Mouse (Mus musculus) heart, postnatal 14 days (tissue): ENCODE measurements at regions not wholly inside any gene's neighbourhood (a gene's known extent, or its start where the extent isn't known, plus 50 kb on each side); places are given as distances from the start of the nearest gene placed in this dataset.

ENCODE experiments used
- DNase-seq, 2 experiments: peaks; one replicate each; pipeline ENCODE4 v3.0.0; 2021 to 2022
- intact Hi-C: fragments of 180-260 bp; cut with DNase I; formaldehyde crosslinking; loops from one replicate; pipeline ENCODE4 v1.15.1; 2025

DNA sequence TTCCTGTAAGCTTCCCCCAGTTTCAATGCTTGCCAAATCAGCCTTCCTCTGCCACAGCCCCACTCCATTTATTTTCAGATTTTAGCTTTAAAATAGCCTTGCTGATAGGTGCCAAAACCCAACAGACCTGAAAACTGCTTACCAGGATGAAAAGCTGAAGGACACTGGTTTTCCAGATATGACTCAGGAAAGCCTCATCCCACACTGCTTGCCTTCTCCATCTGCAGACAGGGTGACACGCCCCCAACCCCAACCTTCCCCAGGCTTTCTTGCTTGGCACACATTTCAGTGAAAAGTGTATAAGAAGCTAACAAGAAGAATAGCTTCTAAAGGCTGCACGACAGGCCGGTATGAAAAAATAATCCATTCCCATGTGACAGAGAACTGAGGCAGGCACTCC is 425.3 kb downstream of the Fut8 start:
- DNase-seq, result no peak
- intact Hi-C loops, result no loop called here

DNA sequence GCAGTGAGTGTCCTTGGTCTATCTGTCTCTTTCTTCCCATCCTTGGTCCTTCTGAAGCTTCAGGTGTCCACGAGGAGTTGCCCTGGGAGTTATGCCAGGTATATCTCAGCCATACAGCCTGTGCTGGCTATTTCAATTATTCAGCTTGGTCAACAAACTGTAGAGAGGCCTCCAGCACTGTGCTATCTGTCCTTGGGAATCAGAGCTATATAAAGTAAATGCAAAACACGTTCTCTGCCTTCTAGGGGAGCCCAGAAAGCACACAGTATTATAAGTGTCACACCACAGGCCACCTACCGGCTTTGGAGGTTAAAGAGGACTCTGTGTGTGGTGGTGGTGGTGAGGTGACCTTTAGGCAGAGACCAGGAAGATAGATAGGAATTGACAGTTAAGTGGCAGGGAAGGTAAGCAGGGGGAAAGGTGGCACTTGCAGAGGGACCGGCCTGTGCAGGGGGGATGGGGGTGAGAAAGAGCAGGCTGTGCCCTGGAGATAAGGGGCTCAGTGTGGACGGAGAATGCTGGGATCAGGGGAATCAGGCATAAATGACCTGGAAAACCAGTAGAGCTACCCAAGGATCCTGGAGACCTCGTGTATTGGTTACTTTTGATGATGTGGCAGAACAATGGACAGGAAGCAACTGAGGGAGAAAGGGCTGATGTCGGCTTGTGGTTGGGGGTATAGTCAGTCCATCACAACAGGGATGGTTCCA is 425.9 kb downstream of the Fut8 start:
- no peak for DNase-seq
- intact Hi-C loops, result no loop called here

DNA sequence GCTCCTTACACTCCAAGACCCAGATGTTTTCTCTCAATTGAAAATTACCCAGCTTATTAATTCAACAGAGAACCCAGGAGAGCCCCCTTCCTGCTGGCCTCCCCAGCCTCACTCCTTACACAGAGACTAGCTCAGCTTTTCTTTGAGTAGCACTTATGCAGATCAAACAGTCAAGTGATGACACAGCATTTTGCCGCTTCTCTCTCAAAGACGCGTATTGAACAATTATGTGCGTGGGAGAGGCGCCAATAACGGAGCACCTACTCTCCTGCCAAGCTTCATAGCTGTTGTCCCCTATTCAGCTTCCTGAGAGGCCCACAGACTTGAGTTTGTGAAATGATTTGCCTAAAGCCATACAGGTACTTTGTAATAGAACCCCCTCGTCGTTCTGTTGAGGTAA is 428.5 kb downstream of the Fut8 start:
- DNase-seq, result no peak
- intact Hi-C loops, result loop anchor here (2.0 kb wide), 2 partner anchors 428 to 666 kb away; partner anchors contain the start of gene Fut8

DNA sequence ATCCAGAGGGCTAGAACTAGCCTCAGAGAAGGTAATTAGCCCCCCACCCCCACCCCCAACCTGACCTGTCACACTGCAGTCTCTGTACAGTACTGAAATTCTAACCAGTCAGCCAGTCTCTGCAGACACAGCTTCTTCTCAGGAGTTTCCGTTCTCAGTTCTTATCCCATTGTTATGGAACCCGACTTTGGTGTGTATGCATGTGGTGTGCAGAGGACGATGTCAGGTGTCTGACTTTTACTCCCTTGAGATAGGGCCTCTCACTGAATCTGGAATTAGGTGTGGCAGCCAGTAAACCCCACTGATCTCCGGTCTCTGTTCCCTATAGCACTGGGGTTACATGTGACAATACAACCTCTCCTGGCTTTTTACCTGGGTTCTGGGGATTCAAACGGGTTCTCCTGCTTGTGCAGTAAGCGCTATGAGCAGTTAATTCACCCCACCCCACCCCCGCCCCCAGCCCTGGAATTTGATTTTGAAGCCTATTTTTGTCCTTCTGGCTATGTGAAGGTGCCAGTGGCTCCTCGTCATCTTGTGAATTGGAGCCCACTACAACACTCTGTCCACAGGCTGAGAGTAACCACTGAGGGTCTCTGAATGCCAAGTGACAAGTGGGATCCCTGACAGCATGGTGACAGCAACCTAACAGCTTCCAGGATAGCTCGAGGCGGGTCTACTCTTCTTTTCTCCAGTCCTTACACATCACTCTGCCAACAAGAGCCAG is 429.4 kb downstream of the Fut8 start:
- DNase-seq, result no peak
- intact Hi-C loops, result loop anchor here (2.0 kb wide), 2 partner anchors 429 to 667 kb away; partner anchors contain the start of gene Fut8

DNA sequence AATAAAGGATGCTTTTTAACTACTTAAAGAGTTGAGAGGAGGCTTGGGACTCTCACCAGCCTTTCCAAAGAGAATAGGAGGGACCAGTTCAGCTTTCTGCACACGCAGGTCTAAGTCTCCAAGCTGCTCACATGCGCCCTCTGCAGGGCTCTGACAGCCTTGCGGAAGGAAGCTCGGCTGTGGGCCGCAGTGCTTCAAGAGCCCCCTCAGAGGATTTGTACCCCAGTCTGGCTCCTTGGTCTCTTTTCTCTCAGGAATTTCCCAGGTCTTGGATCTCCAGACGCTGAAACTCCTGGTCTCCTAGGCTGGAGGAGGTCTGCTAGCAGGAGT is 429.9 kb downstream of the Fut8 start:
- intact Hi-C loops, result loop anchor here (2.0 kb wide), 2 partner anchors 429 to 667 kb away; partner anchors contain the start of gene Fut8
- DNase-seq, result peak; percentile 73 to 85

DNA sequence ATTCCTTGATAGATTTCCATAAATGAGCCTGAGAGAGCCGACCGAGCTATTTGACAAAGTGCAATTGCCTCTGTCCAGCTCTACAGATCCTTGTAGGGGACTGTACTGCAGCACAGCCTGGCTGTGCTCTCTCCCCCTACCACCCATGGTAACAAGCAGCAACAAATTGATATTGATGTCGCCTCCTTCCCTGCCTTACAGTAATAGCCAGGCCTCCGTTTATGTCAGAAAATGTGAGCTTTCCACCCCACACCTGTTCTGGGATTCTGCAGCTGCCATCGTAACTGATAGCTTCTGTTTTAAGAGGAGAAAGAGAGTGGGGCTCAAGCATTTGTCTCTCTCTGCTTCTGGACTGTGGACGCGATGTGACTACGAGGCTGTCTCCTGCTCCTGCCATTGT is 432.6 kb downstream of the Fut8 start:
- intact Hi-C loops, result no loop called here

DNA sequence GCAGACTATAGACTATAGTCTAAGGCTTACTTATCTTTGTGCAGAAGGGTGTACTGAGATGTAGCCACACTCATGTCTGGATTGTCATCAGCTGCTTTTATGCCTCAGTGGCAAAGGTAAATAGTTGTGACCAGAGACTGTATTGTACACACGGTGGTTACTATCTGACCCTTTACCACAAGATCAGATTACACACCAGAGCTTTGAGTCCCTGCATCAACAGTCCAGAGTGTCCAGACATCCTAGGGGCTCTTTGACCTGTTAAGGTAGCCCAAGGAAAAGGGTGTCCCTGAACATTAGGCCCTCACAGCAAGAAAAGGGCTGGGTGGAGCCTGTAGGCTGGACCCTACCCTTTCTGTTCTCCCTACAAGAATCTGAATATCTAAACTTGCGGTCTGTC is 436.4 kb downstream of the Fut8 start:
- intact Hi-C loops, result no loop called here
- no peak for DNase-seq

More for the DNA sequence above, 432.6 kb downstream of the Fut8 start:
- DNase-seq, result no peak

DNA sequence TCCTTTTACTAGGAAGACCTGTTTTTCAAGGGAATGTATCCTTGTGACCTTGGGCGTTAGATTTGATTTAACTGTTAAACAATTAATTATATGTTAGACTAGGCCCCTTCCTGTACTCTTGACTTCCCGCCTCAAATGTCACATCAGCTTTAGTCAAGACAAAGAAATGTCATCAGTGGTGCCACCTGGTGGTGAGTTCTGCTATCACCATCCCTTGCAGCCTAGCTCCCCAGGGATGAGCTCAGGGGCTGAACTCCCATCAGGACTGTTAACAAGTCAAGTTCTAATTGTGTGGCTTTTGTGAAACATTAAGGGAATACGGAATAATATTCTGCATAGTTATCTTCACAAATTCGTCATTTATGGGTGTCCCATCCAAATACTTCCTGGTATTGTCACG is 436.8 kb downstream of the Fut8 start:
- intact Hi-C loops, result no loop called here
- DNase-seq, result peak; percentile 18 to 63

DNA sequence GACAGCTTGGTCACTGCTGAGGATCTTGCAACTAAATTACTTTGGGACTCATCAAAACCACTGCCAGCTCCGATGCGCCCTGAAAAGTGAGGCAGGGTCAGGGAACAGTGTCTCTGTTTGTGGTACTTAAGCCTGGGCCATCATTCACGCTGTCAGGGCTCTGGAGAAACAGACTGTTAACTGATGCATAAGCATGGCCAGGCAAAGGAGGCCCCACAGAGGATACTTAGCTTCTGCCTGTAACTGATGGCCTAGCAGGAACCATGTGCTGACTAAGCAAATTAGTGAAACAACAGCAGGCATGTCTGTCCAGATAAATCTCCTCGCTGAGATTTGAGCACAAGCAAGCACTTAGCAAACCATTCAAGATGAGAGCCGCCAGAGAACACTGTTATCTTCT is 440.1 kb downstream of the Fut8 start:
- intact Hi-C loops, result no loop called here
- DNase-seq, result no peak

DNA sequence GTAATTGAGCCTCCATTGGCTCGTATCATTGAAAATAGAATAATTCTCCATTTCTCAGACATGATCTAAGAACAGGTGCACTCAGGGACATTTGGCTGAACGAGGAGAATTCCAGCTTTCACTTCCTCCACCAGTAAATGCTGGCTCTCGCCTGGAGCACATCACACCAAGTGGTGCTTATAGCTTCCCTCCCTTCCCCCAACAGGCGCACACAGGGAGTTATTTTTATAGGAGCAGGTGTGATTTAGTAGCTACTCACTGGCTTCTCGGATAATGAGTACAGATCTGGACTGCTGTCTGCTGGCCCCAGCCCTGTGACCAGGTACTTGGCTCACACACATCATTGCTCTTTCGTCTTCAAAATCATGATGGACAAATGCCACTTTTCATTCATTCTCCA is 456.2 kb downstream of the Fut8 start:
- intact Hi-C loops, result no loop called here
- no peak for DNase-seq

DNA sequence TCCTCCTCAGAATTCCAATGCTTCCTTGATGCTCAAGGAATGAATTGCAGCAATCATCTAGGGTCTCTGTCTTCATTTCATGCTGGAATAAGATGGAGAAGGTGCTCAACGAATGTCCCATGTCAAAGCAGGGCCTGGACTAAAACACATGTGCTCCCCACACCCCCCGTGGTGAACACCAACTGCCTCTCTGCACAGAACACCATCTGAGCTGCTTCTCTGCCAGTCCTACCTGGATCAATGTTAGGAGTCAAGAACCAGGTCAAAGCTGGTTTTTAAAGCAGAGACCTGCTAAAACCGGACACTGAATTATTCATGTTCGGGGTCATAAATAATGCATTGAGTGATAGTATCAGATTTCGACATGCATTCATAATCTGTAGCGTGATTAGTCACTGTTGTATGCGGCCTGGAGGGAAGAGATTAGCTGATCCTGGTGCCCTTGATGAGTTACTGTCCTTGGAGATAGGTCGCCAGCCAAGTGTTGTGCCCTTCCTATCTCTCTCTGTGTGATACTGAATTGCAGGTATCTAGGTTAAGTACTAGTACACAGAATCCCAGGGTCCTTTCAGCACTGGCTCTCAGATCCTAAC is 458.2 kb downstream of the Fut8 start:
- intact Hi-C loops, result no loop called here
- DNase-seq, result no peak

DNA sequence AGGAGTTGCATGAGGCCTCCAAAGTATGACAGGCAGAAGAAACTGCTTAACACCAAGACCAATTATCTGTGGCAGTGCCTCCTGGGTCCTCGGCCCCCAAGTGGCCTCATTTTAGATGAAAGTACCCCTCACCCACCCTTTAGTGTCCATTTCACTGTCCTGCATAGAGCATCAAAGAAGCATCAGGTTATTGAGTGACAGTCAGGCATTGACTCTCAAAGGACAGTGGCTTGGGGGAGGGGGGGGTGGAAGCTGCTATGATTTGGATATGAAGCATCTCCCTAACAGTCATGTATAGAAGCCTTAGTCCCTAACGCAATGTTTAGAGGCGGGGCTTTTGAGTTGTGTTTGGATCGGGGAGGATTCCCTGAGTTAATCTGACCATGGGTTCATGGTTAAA is 458.7 kb downstream of the Fut8 start:
- DNase-seq, result no peak
- intact Hi-C loops, result no loop called here

DNA sequence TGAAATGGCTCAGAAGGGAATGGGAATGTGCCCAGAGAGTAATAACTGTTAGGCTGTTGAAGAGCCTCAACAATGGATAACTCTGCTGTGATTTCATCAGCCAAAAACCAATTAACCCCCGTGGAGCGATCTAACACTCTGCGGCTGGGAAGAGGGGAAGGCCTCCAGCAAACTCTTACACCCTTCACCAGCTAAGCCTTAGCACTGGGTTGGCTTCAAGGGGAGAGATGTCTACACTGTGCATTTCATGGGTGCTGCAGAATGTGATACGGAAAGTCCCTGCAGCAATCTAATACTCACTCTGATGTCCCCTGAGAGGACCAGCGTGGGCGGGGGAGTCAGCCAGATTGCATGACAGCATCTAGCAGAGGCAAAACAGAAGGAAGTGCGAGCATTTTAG is 460.2 kb downstream of the Fut8 start:
- intact Hi-C loops, result no loop called here
- peak; percentile 40 to 47 for DNase-seq

DNA sequence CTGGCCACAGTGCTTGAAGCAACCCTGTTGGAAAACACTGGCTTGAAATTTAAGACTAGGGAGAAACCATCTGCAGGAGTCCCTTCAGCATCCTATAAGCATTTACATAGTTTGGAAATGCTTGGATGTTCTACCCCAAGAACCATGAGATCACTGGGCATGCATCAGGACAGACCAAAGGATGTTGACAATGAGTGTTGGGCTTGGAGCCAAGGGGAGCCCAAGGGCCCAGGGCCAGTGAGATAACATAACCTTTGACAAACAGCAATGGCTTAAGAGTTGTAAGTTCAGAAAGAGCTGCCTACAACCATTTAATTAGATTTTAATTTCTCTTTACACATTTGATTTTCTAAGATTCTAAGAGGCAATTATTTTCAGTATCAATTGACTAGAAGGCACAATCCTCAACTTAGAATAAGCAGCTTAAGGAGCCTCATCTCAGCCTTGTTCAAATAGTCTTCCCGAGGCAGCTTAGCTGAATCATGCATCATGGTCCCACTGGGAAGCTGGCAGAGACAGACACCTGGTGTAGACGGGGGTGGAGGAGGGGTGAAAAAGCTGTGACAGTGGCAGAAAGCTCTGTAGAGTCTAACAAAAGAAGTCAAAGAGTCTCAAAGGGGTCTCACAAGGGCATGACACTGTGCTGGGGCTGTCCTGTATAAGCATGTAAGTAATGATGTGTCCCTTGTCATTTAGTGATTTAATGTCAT is 462.1 kb downstream of the Fut8 start:
- intact Hi-C loops, result no loop called here
- no peak for DNase-seq

DNA sequence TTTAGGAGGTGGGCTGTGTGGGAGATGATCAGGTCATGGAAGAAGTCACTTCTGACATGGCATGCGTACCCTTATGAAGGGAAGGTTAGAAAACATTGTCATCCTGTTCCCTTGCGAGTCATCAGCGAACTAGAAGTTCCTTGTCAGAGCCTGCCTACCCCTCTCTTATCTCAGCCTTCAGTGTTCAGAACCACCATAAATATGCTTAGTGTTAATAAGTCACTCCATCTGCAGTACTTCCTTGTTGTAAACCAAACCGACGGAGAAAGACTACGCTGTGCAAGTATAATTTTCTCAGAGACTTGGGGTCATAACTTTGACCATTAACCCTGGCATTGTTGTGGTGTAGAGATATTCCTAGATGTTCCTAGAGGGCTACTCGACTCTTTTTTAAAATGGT is 477.6 kb downstream of the Fut8 start:
- no peak for DNase-seq
- intact Hi-C loops, result no loop called here

DNA sequence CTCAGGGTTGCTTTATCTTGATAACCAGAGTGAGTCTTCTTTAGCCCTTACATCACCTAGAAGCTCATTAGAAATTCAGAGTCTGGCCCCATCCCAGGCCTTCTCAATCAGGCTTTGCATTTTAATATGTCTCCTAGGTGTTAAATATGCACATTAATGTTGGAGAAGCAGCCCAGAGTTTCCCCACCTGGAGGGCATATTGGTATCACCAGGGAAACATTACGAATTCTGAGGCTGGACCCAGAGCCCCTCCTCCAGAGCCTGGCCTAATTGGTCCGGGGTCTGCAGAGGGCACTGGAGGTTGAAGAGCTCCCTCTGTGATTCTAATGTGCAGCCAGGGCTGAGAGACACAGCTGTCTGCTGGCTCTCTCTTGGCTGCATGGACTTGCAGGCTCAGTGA is 478.1 kb downstream of the Fut8 start:
- intact Hi-C loops, result no loop called here
- DNase-seq, result no peak

DNA sequence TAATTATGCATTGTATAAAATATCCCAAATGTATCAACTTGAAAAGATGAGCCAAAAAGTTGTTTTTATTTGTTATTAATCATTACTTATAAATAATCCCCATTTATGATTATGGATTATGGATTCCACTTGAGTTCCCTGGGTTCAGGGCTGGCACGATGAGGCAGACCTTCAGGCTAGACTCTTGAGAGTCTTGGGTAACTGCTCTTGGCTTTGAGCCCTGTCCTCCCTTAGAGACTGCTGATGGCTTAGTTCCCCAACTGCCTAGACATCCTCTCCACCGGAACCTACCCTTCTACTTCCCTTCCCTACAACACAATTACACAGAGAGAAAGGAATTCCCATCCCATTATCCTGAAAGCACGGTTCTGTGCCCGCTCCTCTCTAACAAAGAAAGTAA is 466.3 kb upstream of the Gm6657 start:
- no peak for DNase-seq
- intact Hi-C loops, result no loop called here

DNA sequence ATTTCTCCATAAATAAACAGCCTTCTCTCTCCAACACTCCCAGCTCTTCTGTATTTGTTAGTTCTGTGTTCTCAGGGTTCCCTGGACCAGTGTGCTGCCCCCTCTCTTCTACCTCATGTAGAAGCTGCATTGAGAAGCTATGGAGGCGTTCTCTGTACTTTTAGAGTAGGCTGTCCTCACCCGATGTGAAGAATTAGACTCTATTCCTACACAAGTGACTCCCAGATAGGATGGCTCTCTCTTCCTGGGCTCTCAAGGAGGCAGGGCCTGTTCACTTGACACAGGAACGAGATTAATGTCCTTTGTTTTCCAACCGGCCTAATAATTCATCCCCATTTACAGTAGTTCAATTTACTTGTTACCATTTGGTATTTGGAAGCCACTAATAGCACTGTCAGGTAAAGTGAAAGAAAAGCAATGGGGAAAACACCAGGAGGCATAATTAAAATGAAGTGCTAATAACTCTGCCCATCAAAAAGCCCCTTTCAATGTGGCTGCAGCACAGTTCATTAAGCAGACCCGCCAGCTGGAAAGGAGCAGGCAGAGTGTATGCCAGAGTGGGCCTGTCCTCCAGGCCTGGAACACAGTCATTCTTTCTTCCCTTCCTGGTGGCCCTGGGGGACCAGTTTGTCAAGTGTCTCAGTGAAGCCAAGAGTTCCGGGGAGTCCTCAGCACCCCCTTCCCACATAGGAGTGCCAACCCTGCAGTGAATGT is 454.8 kb upstream of the Gm6657 start:
- intact Hi-C loops, result no loop called here
- DNase-seq, result peak; percentile 30 to 41

DNA sequence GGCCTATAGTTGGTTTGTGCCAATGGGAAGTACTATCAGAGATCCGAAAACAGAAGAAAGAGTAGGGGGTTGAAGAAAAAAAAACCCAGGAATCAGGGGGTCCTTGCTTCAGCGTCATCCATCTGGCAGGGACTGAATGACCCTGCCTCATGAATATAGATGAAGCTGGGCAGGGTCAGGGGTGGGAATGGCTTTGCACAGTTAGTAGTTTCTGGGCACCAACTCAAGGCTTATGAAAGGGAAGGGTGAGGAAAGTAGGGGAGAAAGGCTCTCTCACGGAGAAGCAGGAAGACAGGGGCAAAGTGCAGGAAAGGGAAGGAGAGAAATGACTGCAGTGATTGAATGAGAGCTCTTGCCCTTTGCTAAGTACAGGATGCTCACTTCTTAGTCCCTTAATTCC is 451.3 kb upstream of the Gm6657 start:
- intact Hi-C loops, result no loop called here
- DNase-seq, result no peak

DNA sequence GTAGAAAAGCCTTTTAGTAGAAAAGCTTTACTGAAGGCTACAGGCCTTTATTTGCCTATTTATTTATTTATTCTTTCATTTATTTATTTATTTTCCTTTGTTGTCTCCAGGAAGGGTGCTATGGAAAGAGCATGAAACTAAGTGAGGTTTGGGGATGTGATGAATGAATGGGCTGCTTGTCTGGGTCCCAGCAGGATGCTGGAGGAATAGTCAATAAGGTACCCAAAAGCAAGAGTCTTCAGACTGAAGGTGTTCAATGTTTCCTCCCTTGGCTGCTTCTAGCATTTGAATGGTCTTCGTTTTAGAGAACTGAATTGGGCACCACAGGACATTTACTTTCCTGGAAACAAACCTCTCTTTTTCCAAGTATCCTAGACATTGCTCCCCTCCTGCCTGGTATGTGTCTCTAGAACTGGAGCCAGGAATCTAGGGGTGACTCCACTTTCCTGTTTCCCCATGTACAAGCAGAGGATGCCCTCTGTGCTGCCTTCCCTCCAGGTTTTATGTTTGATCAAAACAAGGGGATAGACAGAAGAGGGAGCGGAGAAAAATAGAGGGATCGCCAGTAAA is 444.5 kb upstream of the Gm6657 start:
- intact Hi-C loops, result no loop called here
- no peak for DNase-seq
